Mouse (Mus musculus) Muller cell, postnatal 12 days (primary cell): Measurements from ENCODE around the gene Clca3a1.
A peak's percentile ranks its signal among the peaks of the same experiment; 100 is the strongest.

Source experiments
- DNase-seq: peaks from one replicate; pipeline ENCODE4 v3.0.0-alpha.2; 2015; ENCODE audit errors: inconsistent ontology term

Clca3a1 gene

GRCm38 (mm10) chr3:144719088-144719900 lies 41.5 kb downstream of the Clca3a1 start:
- peak; percentile 74 for DNase-seq

GRCm38 (mm10) chr3:144718706-144719087 lies 42.1 kb downstream of the Clca3a1 start:
- DNase-seq, result peak; percentile 25

GRCm38 (mm10) chr3:144717835-144718234 lies 42.9 kb downstream of the Clca3a1 start:
- DNase-seq, result no peak

GRCm38 (mm10) chr3:144717121-144717520 lies 43.7 kb downstream of the Clca3a1 start:
- no peak for DNase-seq

DNA sequence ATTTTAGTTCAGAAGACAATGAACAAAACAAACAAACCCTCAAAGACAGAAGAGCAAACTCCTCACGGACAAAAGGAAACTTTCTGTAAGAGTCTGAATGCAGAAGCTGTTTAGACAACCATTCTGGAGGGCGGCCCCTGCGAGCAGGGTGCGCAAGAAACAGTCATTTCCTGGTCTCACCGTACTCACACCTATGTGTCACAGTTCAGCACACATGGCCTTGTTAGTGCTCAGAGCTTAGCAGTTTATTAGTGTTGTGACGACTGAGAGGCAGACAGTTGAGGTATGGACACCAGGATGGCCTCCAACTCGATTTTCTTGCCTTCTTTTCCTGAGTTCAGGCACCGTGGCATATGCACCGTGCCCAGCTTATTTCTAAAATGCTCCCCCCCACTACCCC lies 44.9 kb downstream of the Clca3a1 start:
- DNase-seq, result no peak

DNA sequence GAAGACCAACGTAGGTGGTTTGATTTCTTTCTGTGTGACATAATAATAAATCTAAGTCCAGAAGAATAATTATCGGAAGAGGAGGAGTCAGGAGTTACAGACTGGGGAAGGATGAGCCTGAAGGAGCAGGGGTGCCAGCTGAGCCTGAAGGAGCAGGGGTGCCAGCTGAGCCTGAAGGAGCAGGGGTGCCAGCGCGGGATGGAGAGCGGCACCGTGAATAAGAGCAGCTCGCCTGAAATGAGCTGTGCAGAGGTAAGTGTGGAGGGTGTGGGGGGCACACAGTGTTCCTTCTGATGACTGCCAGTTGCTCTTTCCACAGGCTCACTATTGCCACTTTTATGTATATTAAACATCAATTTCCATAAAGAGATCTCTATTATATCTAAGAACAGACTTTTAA lies 45.7 kb downstream of the Clca3a1 start:
- DNase-seq, result no peak

- DNase-seq, result no peak
Observed at GRCm38 (mm10) chr3:144714606-144715005, 46.2 kb downstream of the Clca3a1 start.

DNA sequence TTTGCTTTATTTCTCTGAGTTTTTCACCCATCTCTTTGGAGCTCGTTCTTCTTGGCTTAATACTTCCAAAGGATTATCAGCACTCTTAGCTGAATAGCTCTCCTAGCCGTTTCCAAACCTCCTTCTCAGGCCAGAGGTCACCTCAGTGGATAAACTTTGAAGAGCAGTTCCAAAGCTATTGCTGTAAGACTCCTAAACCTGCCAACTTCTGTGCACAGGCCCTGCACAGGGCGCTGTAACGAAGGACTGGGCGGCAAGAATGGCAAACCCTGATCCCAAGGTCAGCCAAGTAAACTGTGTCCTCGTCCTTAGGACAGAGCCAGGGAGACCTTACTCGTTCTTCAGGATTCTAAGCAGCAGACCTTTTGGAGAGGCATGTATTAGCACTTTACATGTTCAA lies 46.7 kb downstream of the Clca3a1 start:
- no peak for DNase-seq

GRCm38 (mm10) chr3:144711607-144712206 lies 49.1 kb downstream of the Clca3a1 start:
- DNase-seq, result no peak

- DNase-seq, result no peak
Observed at GRCm38 (mm10) chr3:144708612-144709011, 52.2 kb downstream of the Clca3a1 start.

- no peak for DNase-seq
Observed at GRCm38 (mm10) chr3:144703959-144704358, 56.8 kb downstream of the Clca3a1 start.

DNA sequence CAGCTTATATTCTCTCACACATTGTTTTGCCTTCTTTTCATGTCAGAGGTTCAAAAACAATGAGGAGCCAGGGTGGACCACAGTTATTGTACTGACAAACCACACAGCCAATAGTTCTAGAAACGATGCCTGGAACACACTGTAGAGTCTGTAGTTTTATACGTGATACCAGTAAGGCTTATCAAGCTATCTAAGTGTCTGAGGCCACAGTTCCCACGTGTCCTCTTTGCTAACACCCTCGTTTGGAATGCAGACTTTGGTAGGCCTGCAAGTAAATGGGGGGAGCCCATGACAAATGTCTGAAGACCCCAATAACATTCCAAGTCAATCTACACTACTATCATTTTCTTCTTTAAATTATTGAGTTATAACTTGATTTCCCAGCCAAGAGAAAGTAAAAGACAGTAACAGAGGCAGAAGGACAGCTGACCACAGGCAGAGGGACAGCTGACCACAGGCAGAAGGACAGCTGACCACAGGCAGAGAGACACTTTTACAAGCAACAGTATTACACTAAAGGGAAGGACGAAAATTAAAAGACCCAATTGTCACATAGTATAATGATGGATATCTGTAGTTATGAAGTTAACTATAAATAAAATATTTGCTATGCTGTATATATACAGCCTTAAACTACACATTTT lies 61.9 kb downstream of the Clca3a1 start:
- DNase-seq, result no peak

DNA sequence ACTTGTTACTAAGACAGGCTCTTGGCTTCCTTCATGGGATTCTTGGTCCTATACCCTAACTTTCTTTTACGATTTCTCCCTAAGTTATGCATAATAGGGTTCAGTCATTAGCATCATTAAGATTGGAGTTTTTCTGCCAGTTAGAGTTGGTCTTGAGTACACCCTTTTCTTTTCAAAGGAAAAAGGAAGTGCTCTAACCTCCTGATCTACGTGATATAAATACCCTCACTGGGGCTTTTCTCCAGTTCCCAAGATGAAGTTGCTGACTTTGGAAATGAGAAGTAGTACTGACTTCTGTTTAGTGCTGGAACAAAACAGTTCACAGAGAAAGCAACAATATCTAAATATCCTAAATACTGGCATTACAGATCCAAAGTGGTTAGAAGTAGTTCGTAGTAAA lies 62.8 kb downstream of the Clca3a1 start:
- DNase-seq, result no peak

GRCm38 (mm10) chr3:144697154-144697553 lies 63.6 kb downstream of the Clca3a1 start:
- DNase-seq, result no peak

- DNase-seq, result no peak
Observed at GRCm38 (mm10) chr3:144694941-144695340, 65.8 kb downstream of the Clca3a1 start.

GRCm38 (mm10) chr3:144694040-144694439 lies 66.7 kb downstream of the Clca3a1 start:
- DNase-seq, result no peak

GRCm38 (mm10) chr3:144692052-144692451 lies 68.7 kb downstream of the Clca3a1 start:
- DNase-seq, result peak; percentile 40

GRCm38 (mm10) chr3:144689236-144689635 lies 71.5 kb downstream of the Clca3a1 start:
- peak; percentile 29 for DNase-seq

- DNase-seq, result no peak
Observed at GRCm38 (mm10) chr3:144688284-144688683, 72.5 kb downstream of the Clca3a1 start.

- no peak for DNase-seq
Observed at GRCm38 (mm10) chr3:144687618-144688017, 73.2 kb downstream of the Clca3a1 start.

DNA sequence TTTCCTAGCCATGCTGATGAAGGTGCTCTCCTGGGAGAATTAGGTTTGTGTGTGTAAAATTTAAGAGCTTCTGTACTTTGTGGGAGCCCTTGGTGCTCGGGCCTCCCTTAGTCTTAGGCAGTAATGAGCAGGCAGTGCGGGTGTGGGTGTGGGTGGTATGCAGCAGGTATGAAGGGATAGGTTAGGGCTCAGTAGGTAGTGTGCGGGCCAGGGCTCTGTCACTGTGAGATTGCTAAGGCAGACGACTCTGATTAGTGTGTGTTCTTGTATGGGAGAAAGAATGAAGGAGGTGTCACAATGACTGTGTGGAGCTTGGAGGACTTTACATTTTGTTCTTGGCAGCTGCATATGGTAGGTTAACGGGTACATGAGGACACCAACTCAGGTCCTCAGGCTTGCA lies 74.6 kb downstream of the Clca3a1 start:
- no peak for DNase-seq

DNA sequence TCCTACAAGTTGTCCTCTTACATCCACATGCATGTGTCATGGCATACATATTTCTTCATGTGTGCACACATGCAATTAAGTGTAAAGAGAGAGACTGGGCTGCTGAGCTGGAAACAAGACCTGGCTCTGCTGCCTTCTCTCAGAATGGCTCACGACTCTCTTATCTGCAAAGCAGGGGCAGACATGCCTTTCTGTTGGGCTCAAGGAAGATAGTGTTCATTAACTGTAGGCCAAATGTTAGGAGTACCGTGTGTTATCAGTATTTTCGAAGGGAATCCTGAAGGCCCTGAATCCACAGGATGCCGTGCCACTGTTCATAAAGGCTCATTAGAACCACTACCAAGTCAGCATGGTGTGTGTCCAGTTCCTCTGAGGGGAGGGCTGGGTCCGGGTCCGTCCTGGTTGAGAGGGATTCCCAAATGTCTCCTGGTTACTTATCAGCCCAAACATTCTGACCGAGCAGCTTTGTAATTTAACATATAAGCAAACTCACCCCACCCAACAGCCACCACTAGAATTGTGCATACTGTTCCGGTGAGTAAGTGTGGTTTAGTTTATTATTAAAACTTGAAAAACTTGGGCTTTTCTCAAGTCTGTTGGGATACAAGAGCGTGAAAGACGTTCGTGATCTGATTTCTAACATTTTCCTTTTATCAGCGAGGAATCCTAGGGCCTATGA lies 77.5 kb downstream of the Clca3a1 start:
- no peak for DNase-seq
